Mouse (Mus musculus): ENCODE data around the gene Zfp37. TPM values are rescaled to one million over a fixed set of nuclear protein-coding genes. Genes with fewer than 3 reads are reported as not detected.
A peak's percentile ranks its signal among the peaks of the same experiment; 100 is the strongest.
"Not testable (repeated sequence)": the region's sequence is repeated elsewhere in the genome, so short reads cannot be mapped to it uniquely, and the experiment has no call there.

Zfp37 gene
- total RNA-seq, 2 experiments from 2014 or later: 2.3 to 2.8 TPM

DNA sequence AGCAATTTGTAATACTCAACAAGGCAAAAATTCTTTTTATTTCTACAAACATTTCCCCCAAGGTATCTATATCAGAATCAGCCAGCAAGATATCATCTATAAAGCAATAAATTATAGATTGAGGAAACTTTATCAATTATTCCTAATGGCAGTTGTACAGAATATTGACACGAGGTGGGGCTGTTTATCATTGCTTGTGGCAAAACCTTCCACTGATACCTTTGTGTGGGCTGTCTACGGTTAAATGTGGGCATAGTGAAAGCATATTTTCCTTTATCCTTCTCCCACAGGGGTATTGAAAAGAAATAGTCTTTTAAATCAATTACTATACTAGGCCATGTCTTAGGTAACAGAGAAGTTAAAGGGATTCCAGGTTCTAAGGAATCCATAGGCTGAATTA is 17.4 kb downstream of the Zfp37 start:
- no peak for DNase-seq
- intact Hi-C loops (cut with DNase I): no loop called here

DNA sequence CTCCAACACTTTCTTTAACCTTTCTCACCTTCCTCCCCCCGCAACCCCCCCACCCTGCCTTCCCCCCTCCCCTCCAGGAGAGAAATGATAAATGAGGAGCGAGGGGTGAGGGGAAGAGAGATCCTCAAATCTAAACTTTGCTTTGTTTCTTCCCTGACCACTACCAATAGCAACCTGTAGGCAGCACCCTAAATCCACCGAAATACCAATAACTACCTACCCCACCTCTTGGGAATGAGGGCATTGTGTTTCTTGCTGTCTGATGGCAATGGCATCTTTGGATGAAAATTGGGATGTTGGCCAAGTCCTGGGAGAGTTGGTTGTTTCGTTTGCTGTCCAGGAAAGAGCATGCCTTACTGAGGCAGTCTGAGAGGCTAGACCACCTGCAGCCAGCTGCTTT is 20.8 kb downstream of the Zfp37 start:
- intact Hi-C loops (cut with DNase I): no loop called here
- no peak for DNase-seq

GRCm38 (mm10) chr4:62208696-62209380 is 22.0 kb downstream of the Zfp37 start:
- DNase-seq: peak in 1 of 2 experiments; percentile 26
- intact Hi-C loops (cut with DNase I): loop anchor here (10.0 kb wide), 1 partner anchor 196 kb away; the partner anchor contains the start of genes Cdc26 and Prpf4

DNA sequence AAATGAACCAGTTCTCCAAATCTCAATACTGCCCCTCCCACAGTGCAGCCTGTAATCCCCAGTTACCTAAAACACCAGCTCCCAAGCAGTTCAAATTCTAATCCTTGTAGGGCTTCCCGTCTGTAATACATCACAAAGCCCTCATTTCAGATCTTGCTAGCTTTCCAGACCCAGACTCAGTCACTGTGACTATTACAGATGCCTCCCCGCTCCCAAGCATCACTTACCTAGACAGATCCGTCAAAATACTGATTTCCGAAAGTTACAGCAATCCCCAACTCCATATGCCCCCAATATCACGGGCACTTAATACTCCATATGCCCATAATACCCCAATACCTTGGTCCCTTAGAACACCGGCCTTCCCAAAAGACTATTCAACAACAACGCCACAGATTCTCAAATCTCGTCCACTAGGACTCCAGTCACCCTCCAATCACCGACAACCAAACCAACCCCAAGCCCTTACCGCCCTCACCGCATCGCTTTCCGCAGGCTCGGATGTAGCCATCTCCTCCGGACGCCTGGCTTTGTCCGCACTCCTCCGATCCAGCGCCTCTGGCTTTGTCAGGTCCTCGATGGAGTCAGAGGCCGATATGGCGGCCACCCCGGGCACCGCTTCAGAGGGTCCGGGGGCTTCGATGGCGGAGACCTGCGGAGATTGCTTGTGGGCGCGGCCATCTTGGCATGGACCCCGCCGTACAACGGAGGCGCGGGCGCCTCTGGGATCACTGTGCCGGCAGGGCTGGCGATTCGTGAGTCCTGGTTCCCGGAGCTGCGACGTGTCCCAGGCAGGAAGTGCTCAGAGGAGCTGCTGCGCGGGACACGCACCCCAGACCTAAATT is 22.8 kb downstream of the Zfp37 start:
- intact Hi-C loops (cut with DNase I): loop anchor here (10.0 kb wide), 1 partner anchor 197 kb away; the partner anchor contains the start of genes Cdc26 and Prpf4
- DNase-seq: peak; percentile 89 to 92

GRCm38 (mm10) chr4:62199923-62200529 is 30.8 kb downstream of the Zfp37 start:
- intact Hi-C loops (cut with DNase I): loop anchor here (10.0 kb wide), 1 partner anchor 205 kb away; the partner anchor contains the start of genes Cdc26 and Prpf4
- no peak for DNase-seq

DNA sequence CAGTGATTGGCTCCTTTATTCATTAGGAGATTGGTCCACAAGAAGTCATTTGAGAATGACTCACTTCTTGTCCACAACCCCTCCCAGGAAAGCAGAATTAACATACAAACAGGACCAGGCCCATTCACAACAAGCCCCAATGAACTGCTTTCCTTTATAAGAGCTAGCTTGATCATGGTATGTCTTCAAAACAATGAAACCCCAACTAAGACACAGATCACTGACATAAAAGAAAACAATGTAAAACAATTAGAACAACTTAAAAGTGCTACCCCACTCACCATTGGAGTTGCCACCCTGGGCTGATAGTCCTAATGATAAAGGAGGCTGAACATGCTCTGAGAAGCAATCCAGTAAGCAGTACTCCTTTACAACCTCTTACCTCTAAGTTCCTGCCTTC is 42.1 kb downstream of the Zfp37 start:
- intact Hi-C loops (cut with DNase I): no loop called here
- DNase-seq: no peak

GRCm38 (mm10) chr4:62177282-62177681 is 53.6 kb downstream of the Zfp37 start:
- peak in 1 of 2 experiments; percentile 4 for DNase-seq
- intact Hi-C loops (cut with DNase I): no loop called here

DNA sequence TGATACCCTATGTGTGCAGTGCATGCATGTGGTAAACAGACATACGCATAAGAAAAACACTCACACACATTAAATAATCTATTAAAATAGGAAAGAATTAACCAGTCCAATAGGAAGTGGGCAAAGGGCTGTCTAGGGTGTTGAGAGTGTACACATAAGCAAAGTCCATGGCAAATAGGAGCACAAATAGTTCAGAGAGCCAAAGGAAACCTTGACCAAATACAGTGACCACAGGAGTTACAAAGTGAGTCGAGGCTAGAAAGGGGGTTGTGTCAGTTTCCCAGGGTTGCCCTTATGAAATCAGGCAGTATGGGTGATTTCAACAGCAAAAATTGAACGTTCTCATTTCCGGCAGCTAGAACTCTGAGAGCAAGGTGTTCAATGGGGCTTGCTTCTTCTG is 56.4 kb downstream of the Zfp37 start:
- DNase-seq: no peak
- intact Hi-C loops (cut with DNase I): no loop called here

- DNase-seq; intact Hi-C loops (cut with DNase I): not testable (repeated sequence)
These were observed 63.2 kb downstream of the Zfp37 start for GRCm38 (mm10) chr4:62167636-62168035.

GRCm38 (mm10) chr4:62158401-62158800 is 72.4 kb downstream of the Zfp37 start:
- intact Hi-C loops (cut with DNase I): no loop called here

GRCm38 (mm10) chr4:62150811-62151210 is 80.0 kb downstream of the Zfp37 start, which contains the start of gene Mup21:
Gene Mup21, minus strand, starts transcription at chr4:62150863.
- no peak for DNase-seq
- intact Hi-C loops (cut with DNase I): no loop called here

More at GRCm38 (mm10) chr4:62158401-62158800, 72.4 kb downstream of the Zfp37 start:
- DNase-seq: no peak

Other genes starting within 250 kb of the Zfp37 start
- not detected for gene Mup20, start 176.9 kb downstream of the Zfp37 start, total RNA-seq (2021)
- gene Mup3, start 143.7 kb downstream of the Zfp37 start, total RNA-seq (2021): not detected
- gene Mup21, start 80.2 kb downstream of the Zfp37 start, total RNA-seq (2021): not detected
- 10 to 100 TPM; 16.2 to 17.2 TPM for gene Slc31a2, start 31.5 kb upstream of the Zfp37 start, total RNA-seq (2021)
- 10 to 100 TPM; 19.5 to 23.6 TPM for gene Fkbp15, start 129.5 kb upstream of the Zfp37 start, total RNA-seq (2021)
- 10 to 100 TPM; 25.9 to 28.5 TPM for gene Slc31a1, start 129.7 kb upstream of the Zfp37 start, total RNA-seq (2021)
- 10 to 100 TPM; 42.3 to 44.4 TPM for gene Cdc26, start 177.6 kb upstream of the Zfp37 start, total RNA-seq (2021)
- gene Prpf4, start 177.8 kb upstream of the Zfp37 start, total RNA-seq (2021): 10 to 100 TPM in 1 of 2 experiments, 1 to 10 TPM in 1; 9.7 to 10.7 TPM
- gene Rnf183, start 204.2 kb upstream of the Zfp37 start, total RNA-seq (2021): not detected
- gene Wdr31, start 239.8 kb upstream of the Zfp37 start, total RNA-seq (2021): under 1 TPM; 0.65 to 0.66 TPM
- gene Bspry, start 249.0 kb upstream of the Zfp37 start, total RNA-seq (2021): under 1 TPM in 1 of 2 experiments, not detected in 1; 0.12 TPM

Measured in heart, postnatal 14 days (tissue).